Mouse (Mus musculus) heart, embryonic 11.5 days (tissue): Measurements from ENCODE around the gene 4833439L19Rik. TPM values are rescaled to one million over a fixed set of nuclear protein-coding genes. Genes with fewer than 3 reads are reported as not detected.
A peak's percentile ranks its signal among the peaks of the same experiment; 100 is the strongest.

ENCODE experiments used
- ATAC-seq: fragments of 200-750 bp; cut with Nextera tagmentation; replicated peaks from 2 replicates; pipeline ENCODE4 v1.8.0; 2017; ENCODE audit warnings: moderate library complexity; ENCODE audit not compliant: insufficient number of reproducible peaks, low FRiP score, low TSS enrichment
- H3K27ac ChIP-seq: fragments of 300-500 bp; sonication (generic); 2 replicates; pipeline ENCODE4 v1.5.1; 2014; ENCODE audit warnings: mild to moderate bottlenecking, low read depth, low read length
- H3K27me3 ChIP-seq: fragments of 300-500 bp; sonication (generic); 2 replicates; pipeline ENCODE4 v1.6.1; 2014; ENCODE audit warnings: mild to moderate bottlenecking, low read length, mixed read lengths; ENCODE audit not compliant: control insufficient read depth, insufficient read depth
- H3K36me3 ChIP-seq: fragments of 300-500 bp; sonication (generic); 2 replicates; pipeline ENCODE4 v1.6.1; 2014; ENCODE audit warnings: mild to moderate bottlenecking, low read length, moderate library complexity, mixed read lengths; ENCODE audit not compliant: control insufficient read depth, insufficient read depth
- H3K4me1 ChIP-seq: fragments of 300-500 bp; sonication (generic); 2 replicates; pipeline ENCODE4 v1.6.1; 2014; ENCODE audit warnings: low read length; ENCODE audit not compliant: control insufficient read depth, insufficient read depth
- H3K4me2 ChIP-seq: fragments of 300-500 bp; sonication (generic); 2 replicates; pipeline ENCODE4 v1.6.1; 2014; ENCODE audit warnings: mild to moderate bottlenecking, moderate library complexity
- H3K4me3 ChIP-seq: fragments of 300-500 bp; sonication (generic); 2 replicates; pipeline ENCODE4 v1.5.1; 2014; ENCODE audit warnings: low read depth, low read length
- H3K9ac ChIP-seq: fragments of 300-500 bp; sonication (generic); 2 replicates; pipeline ENCODE4 v1.6.1; 2014; ENCODE audit warnings: mild to moderate bottlenecking, low read depth, low read length, moderate library complexity
- H3K9me3 ChIP-seq: fragments of 300-500 bp; sonication (generic); replicated peaks from 2 replicates; pipeline ENCODE4 v1.6.1; 2016; ENCODE audit warnings: low read length; ENCODE audit not compliant: control insufficient read depth
- WGBS: fragments of 180-500 bp; shearing (Covaris S2); extraction: QIAGEN DNeasy Blood & Tissue Kit; methylation state at CpG from one replicate; pipeline ENCODE4 v1.1.7; 2014; ENCODE audit not compliant: insufficient replicate concordance; 5-methylcytosine and 5-hydroxymethylcytosine counted together
- polyA plus RNA-seq: library from polyadenylated mRNA; unstranded; fragments of >200 nt; fragmentation: Nextera tagmentation; extraction: Ambion mirVana; gene quantifications from 2 replicates; pipeline ENCODE4 v1.2.1, GENCODE M21; 2014

The 4833439L19Rik gene
- polyA plus RNA-seq, 1 experiment from 2014 or later = 126 TPM

DNA sequence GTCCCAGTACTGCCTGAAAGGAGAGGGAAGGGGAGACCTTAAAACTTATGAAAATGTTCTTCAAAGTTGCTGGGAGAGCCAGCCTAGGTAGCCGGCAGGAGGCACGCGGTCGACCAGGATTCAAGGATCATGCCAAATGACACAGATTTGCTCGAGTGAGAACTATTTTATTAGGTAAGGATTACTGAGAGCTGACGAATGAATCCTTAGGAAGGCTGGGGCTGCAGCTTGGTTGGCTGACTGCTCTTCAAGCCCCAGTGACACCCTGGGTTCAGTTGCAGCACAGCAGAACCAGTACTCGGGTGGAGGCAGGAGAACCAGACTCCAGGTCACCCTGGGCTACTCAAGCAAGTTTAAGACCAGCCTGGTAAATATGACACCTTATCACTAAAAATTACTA is 17.2 kb downstream of the 4833439L19Rik start:
- Histone ChIP-seq H3K4me1 (no peaks in the 10 kb centered on the region), H3K36me3 (peaks cover 16% of the 10 kb centered on the region), H3K9me3 (no peaks in the 10 kb centered on the region), H3K4me2 (no peak overlapping the region), H3K4me3 (no peak overlapping the region), H3K27me3 (no peaks in the 10 kb centered on the region), H3K27ac (no peak overlapping the region), H3K9ac (no peak overlapping the region)
- no peak for ATAC-seq
- 82% methylated on average over 7 of the region's 7 CpGs for WGBS

DNA sequence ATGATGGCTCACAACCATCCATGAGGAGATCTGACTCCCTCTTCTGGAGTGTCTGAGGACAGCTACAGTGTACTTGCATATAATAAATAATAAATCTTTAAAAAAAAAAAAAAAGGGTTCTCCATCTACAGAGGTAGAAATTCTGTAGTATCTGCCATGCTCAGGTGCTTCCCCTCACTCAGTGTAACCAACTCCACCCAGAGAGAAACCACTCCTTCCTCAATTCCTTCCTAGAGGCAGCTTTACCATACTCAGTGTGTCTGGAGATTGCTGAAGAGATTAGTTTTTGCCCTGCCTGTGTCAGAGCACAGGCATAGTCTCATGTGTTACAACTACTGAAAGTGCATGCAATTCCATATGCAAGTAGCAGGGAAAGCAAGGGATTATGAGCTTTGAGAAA is 33.1 kb downstream of the 4833439L19Rik start:
- no peak overlapping the region for H3K9ac ChIP-seq
- H3K36me3 ChIP-seq = peaks cover 8% of the 10 kb centered on the region
- H3K4me2 ChIP-seq = no peak overlapping the region
- ATAC-seq = no peak
- no peaks in the 10 kb centered on the region for H3K9me3 ChIP-seq
- H3K4me3 ChIP-seq = no peak overlapping the region
- no peak overlapping the region for H3K27ac ChIP-seq
- H3K27me3 ChIP-seq = no peaks in the 10 kb centered on the region
- H3K4me1 ChIP-seq = no peaks in the 10 kb centered on the region

DNA sequence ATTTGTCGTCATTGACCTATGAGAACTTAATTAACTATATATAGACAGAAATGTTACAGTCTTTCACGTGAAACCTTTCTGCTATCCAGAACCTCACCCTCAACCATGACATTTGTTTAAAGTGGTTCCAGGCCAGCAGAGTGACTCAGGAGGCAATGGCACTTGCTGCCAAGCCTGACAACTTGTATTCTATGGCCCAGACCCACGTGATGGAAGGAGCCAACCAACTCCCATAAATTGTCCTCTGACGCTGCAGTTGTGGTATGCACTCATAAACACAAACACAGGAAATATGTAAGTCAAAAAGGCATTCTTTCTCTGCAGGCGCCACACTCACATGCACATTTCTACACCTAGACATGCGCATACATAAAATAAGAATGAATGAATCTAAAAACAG is 38.1 kb downstream of the 4833439L19Rik start:
- Histone ChIP-seq H3K36me3 (peaks cover 22% of the 10 kb centered on the region), H3K9me3 (no peaks in the 10 kb centered on the region), H3K27ac (no peak overlapping the region), H3K27me3 (no peaks in the 10 kb centered on the region), H3K9ac (no peak overlapping the region), H3K4me1 (no peaks in the 10 kb centered on the region), H3K4me2 (no peak overlapping the region), H3K4me3 (no peak overlapping the region)
- no peak for ATAC-seq
- 89% methylated on average over 6 of the region's 6 CpGs for WGBS

DNA sequence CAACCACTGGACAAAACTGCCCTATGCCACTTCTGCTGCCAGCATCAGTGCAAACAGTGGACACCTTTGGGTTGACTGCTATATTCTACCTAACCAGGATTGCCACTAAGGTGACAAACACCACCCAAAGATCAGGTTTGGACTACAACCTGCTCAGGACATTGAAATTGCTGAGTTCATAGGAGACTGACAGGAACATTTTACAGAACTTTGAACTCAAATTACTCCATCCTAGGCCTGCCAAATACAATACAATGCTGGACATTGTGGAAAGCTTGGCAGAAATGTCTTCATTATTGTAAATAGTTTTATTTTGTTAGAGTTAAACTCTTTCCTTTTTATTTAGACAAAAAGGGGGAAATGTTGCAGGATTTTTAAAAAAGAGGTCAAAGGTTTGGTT is 44.1 kb downstream of the 4833439L19Rik start:
- ATAC-seq = no peak

DNA sequence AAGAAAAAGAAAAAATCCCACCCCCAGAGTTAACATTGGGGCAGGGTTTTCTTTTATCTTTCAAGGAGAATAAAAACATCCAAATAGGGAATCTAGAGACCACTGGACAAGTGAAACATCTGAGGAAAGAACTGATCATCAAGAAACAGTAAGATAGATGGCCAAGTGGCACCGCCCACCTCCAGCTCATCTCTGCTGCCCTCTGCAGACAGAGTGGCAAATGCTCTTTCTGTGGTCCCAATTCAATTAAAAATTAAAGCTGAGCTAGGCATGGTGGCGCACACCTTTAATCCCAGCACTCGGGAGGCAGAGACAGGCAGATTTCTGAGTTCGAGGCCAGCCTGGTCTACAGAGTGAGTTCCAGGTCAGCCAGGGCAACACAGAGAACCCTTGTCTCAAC is 45.0 kb downstream of the 4833439L19Rik start:
- 88% methylated on average over 4 of the region's 4 CpGs for WGBS
- Histone ChIP-seq H3K36me3 (peaks cover 11% of the 10 kb centered on the region), H3K4me1 (no peaks in the 10 kb centered on the region), H3K9ac (no peak overlapping the region), H3K27me3 (no peaks in the 10 kb centered on the region), H3K4me2 (no peak overlapping the region), H3K9me3 (no peaks in the 10 kb centered on the region), H3K4me3 (no peak overlapping the region), H3K27ac (no peak overlapping the region)
- ATAC-seq = no peak

More for the DNA sequence above, 44.1 kb downstream of the 4833439L19Rik start:
- no peak overlapping the region for H3K9ac ChIP-seq
- peaks cover 17% of the 10 kb centered on the region for H3K36me3 ChIP-seq
- H3K27ac ChIP-seq = no peak overlapping the region
- H3K9me3 ChIP-seq = no peaks in the 10 kb centered on the region
- H3K4me2 ChIP-seq = no peak overlapping the region
- no peak overlapping the region for H3K4me3 ChIP-seq
- no peaks in the 10 kb centered on the region for H3K27me3 ChIP-seq
- no peaks in the 10 kb centered on the region for H3K4me1 ChIP-seq

DNA sequence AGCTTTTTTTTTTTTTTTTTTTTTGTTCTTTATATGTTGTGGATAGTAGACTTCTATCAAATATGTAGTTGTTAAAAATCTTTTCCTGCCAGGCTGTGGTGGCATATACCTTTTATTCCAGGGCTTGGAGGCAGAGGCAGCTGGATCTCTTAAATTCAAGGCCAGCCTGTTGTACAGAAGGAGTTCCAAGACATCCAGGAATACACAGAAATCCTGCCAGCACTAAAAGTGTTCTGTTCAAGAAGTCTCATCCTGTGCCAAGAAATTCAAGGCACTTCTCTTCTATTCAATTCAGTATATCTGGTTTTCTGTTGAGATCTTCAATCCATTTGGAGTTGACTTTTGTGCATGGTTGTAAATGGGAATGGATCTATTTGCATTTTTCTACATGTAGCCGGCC is 59.3 kb downstream of the 4833439L19Rik start:
- no peak overlapping the region for H3K4me3 ChIP-seq
- H3K9ac ChIP-seq = no peak overlapping the region
- WGBS = 95% methylated on average over 1 of the region's 1 CpGs
- ATAC-seq = no peak
- H3K27ac ChIP-seq = no peak overlapping the region
- H3K4me1 ChIP-seq = peaks cover 14% of the 10 kb centered on the region
- no peaks in the 10 kb centered on the region for H3K9me3 ChIP-seq
- H3K4me2 ChIP-seq = no peak overlapping the region
- no peaks in the 10 kb centered on the region for H3K36me3 ChIP-seq
- H3K27me3 ChIP-seq = no peaks in the 10 kb centered on the region

DNA sequence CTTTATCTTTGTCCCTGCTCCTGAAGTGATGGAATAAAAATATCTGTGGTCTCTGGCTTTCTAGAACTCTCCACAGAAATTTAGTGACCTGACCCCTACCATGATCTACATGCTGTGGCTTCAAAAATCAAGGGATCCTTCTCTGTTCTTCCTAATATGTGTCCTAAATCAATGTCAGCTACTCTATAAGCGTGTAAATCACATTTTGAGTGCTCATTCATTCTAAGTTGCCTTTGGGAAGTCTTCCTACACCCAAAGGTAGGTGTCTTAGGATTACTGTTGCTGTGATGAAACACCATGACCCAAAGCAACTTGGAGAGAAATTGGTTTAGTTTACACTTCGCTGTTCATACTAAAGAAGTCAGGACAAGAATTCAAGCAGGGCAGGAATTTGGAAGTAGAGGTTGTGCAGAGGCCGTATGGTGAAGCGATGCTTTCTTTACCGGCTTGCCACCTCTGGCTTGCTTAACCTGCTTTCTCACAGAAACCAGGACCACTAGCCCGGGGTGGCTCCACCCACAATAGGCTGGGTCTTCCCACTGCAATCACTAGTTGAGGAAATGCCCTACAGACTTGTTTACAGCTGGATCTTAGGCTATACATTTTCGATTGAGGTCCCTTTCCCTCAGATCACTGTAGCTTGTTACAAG is 60.5 kb downstream of the 4833439L19Rik start:
- WGBS = 34% methylated on average over 7 of the region's 7 CpGs
- Histone ChIP-seq H3K27ac (no peak overlapping the region), H3K9me3 (no peaks in the 10 kb centered on the region)

DNA sequence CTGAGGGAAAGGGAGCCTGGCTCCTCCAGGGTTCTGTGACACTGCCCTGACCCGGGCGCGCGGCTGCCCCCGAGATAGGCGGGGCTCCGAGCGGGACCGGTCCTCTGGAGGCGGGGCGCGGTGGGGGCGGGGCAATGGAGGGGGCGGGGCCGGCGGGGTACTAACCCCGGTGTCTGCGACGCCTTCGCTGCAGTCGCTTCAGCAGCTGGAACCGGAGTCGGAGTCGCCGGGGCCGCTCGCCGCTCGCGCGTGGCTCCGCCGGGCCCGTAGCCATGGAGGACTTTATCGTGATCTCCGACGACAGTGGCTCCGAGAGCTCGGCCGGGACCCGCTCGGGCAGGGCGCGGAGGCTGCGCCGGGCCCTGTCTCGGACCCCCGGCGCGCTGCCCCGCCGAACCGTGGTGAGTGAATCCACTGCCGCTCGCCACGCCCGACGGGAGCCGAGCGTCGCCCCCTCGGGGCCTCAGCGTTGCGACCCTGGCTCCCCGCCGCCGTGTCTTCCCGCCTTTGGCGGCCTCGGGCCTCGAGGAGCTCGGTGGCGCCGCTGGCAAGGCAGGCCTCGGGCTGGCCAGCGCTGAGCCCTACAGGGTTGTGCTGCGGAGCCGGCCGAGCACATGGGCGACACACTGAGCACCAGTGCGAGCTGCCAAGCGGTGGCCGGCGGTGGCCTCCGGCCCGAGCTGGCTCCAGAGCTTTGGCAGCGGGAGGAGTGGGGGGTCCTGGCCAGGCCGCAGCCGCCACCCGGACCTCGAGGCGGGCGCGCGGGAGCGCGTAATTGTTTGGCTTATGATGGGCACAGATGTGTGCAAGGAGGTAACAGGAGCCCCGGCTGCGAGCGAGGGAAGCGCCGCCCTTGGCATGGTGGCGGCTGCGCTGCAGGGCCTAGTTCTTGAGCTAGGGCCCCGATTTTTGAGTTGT is 61.4 kb downstream of the 4833439L19Rik start, which contains the start of gene Simc1:
Gene Simc1 (plus strand): TSS at position 176 of the 918 bp plus-strand sequence.
- peak within 1 kb of the TSS; percentile 0; the same call in 1 of the 2 replicates for H3K27ac ChIP-seq
- H3K9ac ChIP-seq = peak within 1 kb of the TSS; percentile 72
- no peaks in the 10 kb centered on the region for H3K27me3 ChIP-seq
- peak within 1 kb of the TSS; percentile 56 for H3K4me3 ChIP-seq
- ATAC-seq = peak; percentile 90
- 0% methylated on average over 100 of the region's 105 CpGs for WGBS
- H3K4me1 ChIP-seq = peaks cover 14% of the 10 kb centered on the region
- H3K9me3 ChIP-seq = no peaks in the 10 kb centered on the region
- no peaks in the 10 kb centered on the region for H3K36me3 ChIP-seq
- peak within 1 kb of the TSS; percentile 89 for H3K4me2 ChIP-seq

More for the DNA sequence above, 60.5 kb downstream of the 4833439L19Rik start:
- H3K4me2 ChIP-seq = peak overlapping the region; percentile 89
- H3K27me3 ChIP-seq = no peaks in the 10 kb centered on the region
- no peak for ATAC-seq
- peak overlapping the region; percentile 72 for H3K9ac ChIP-seq
- peaks cover 14% of the 10 kb centered on the region for H3K4me1 ChIP-seq
- no peaks in the 10 kb centered on the region for H3K36me3 ChIP-seq
- peak overlapping the region; percentile 56 for H3K4me3 ChIP-seq
